In the genomic region with DNA sequence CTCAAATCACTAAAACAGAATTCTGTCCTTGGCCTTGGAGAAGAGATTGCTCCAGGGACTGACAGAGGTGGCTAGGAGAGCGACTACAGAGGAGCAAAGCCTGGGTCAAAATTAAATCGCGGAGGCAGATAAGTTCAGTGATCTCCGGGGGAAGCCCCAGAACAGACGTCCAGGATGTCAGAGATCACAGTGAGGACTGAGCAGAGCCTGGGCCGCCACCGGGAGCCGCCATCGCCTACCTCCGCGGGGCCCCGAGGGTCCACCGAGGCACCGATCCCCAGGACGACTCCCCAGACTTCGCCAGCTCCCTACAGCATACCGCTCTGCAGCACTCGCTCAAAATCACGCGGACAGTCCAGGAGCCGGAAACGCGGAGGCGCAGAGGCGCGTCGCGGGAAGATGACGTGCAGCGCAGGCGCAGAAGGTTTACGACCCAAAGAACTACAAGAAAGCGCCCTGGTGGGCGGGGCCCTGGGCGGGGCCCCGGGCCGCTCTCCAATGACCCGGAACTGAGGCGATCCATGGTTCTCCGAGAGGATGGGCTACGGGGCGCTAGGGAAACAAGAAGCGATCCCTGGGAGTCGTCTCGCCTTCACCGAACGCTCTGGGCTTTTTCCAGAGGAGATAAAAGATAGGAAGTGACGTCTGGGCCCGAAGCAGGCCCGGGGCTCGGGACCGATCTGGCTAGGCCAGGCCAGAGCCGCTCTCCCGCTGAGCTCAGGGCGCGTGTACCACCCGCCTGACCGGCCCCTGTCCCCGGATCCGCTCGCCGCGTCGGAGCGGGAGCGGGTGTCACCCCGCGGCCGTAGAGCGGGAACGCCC, we compare ENCODE assay signal across 8 mouse cellular contexts. TPM values are rescaled to one million over a fixed set of nuclear protein-coding genes. Genes with fewer than 3 reads are reported as not detected.
DNase-seq lines count a peak whose midpoint lies in the region; ATAC-seq and TF ChIP-seq lines count a peak whose summit lies in the region.

A gene (minus strand): TSS at position 406 of the 822 bp plus-strand sequence.
A gene (plus strand): TSS at position 439 of the 822 bp plus-strand sequence.

- H3K4me2 ChIP-seq in heart, embryonic 15.5 days: peak within 1 kb of the TSS; percentile 72
- H3K4me2 ChIP-seq in liver, embryonic 14.5 days (ENCODE audit: low read depth): peak within 1 kb of the TSS; percentile 94
- H3K4me2 ChIP-seq in neural tube, embryonic 11.5 days (ENCODE audit: low read depth): peak within 1 kb of the TSS; percentile 79
- peak within 1 kb of the TSS; percentile 93 for H3K4me2 ChIP-seq in stomach, postnatal 0 days (replicated peaks; ENCODE audit: low read depth)

- peaks cover 26% of the 10 kb centered on the region for H3K4me1 ChIP-seq in forebrain, embryonic 10.5 days
- peaks cover 18% of the 10 kb centered on the region for H3K4me1 ChIP-seq in heart, embryonic 15.5 days (replicated peaks)
- H3K4me1 ChIP-seq in liver, embryonic 14.5 days (replicated peaks; ENCODE audit: control insufficient read depth in 2 of 2, insufficient read depth in 2 of 2, low read length in 1 of 2): peaks cover 10 to 19% of the 10 kb centered on the region in 2 experiments
- H3K4me1 ChIP-seq in neural tube, embryonic 11.5 days (ENCODE audit: control insufficient read depth, insufficient read depth, low read length): peaks cover 16% of the 10 kb centered on the region
- no peaks in the 10 kb centered on the region; the same call in 1 of the 2 replicates for H3K4me1 ChIP-seq in stomach, postnatal 0 days (replicated peaks; ENCODE audit: control insufficient read depth, insufficient read depth)

- peak within 1 kb of the TSS; percentile 89 for H3K9ac ChIP-seq in heart, embryonic 15.5 days
- peak within 1 kb of the TSS; percentile 80 for H3K9ac ChIP-seq in liver, embryonic 14.5 days (replicated peaks)
- peak within 1 kb of the TSS; percentile 90 for H3K9ac ChIP-seq in neural tube, embryonic 11.5 days (ENCODE audit: low read length)
- peak within 1 kb of the TSS; percentile 89 for H3K9ac ChIP-seq in stomach, postnatal 0 days (ENCODE audit: low read length)

- H3K4me3 ChIP-seq in forebrain, embryonic 10.5 days: peak within 1 kb of the TSS; percentile 91
- peak within 1 kb of the TSS; percentile 93 for H3K4me3 ChIP-seq in heart, embryonic 15.5 days
- H3K4me3 ChIP-seq in liver, embryonic 14.5 days (ENCODE audit: insufficient read depth in 1 of 2, low read depth in 2 of 2, low read length in 2 of 2): peak within 1 kb of the TSS; percentile 73 to 90
- peak within 1 kb of the TSS; percentile 76 for H3K4me3 ChIP-seq in neural tube, embryonic 11.5 days (ENCODE audit: low read depth, low read length)
- H3K4me3 ChIP-seq in stomach, postnatal 0 days (ENCODE audit: low read depth, low read length): peak within 1 kb of the TSS; percentile 86

- H3K36me3 ChIP-seq in forebrain, embryonic 10.5 days (replicated peaks): peaks cover 35% of the 10 kb centered on the region
- peaks cover 27% of the 10 kb centered on the region for H3K36me3 ChIP-seq in heart, embryonic 15.5 days
- peaks cover 11% of the 10 kb centered on the region for H3K36me3 ChIP-seq in liver, embryonic 14.5 days (replicated peaks; ENCODE audit: control insufficient read depth, insufficient read depth, low read depth)
- no peaks in the 10 kb centered on the region; the same call in 1 of the 2 replicates for H3K36me3 ChIP-seq in neural tube, embryonic 11.5 days (ENCODE audit: control insufficient read depth, insufficient read depth, low read length)
- H3K36me3 ChIP-seq in stomach, postnatal 0 days (ENCODE audit: control insufficient read depth, insufficient read depth, low read length): peaks cover 6% of the 10 kb centered on the region

- no peak for TF ChIP-seq EP300 in liver, embryonic 14.5 days (IDR thresholded peaks at IDR 0.05; ENCODE audit: low read depth)
- TF ChIP-seq EP300 in stomach, postnatal 0 days (optimal IDR thresholded peaks at IDR 0.05): no peak

- 0 out of 2 replicates have a peak, but pooled peaks have one; percentile 3 for TF ChIP-seq CTCF in liver, embryonic 14.5 days (IDR thresholded peaks at IDR 0.05; ENCODE audit: low read depth)
- 0 out of 2 replicates have a peak, but pooled peaks have one; percentile 4 for TF ChIP-seq CTCF in stomach, postnatal 0 days (IDR thresholded peaks at IDR 0.05; ENCODE audit: low read depth)

- peak; percentile 95 to 96 for DNase-seq in CD8-positive naive resting alpha-beta T cell, adult 2 months (ENCODE audit: low read depth in 2 of 2, low spot score in 2 of 2)
- DNase-seq in c-Kit-positive CD71-negative TER-119-negative erythroid progenitor cells, embryonic 14.5 days (ENCODE audit: low read depth): peak; percentile 97
- DNase-seq in forebrain, embryonic 10.5 days (ENCODE audit: extremely low spot score, low spot score): peak; percentile 99
- peak; percentile 98 to 99 for DNase-seq in kidney, postnatal 25 days
- peak; percentile 95 to 96 (median 95) for DNase-seq in liver, embryonic 14.5 days (ENCODE audit: low read depth in 3 of 3, low spot score in 3 of 3)
- peak; percentile 100 for DNase-seq in neural tube, embryonic 11.5 days (ENCODE audit: low spot score)
- peak; percentile 99 for DNase-seq in stomach, postnatal 0 days (ENCODE audit: low spot score)

- peak within 1 kb of the TSS; percentile 93 for H3K27ac ChIP-seq in forebrain, embryonic 10.5 days
- H3K27ac ChIP-seq in heart, embryonic 15.5 days: peak within 1 kb of the TSS; percentile 96
- peak within 1 kb of the TSS; percentile 67 for H3K27ac ChIP-seq in liver, embryonic 14.5 days
- H3K27ac ChIP-seq in neural tube, embryonic 11.5 days (ENCODE audit: low read depth, low read length): peak within 1 kb of the TSS; percentile 92
- H3K27ac ChIP-seq in stomach, postnatal 0 days (replicated peaks): peak within 1 kb of the TSS; percentile 92

- no peaks in the 10 kb centered on the region for H3K9me3 ChIP-seq in forebrain, embryonic 10.5 days
- no peaks in the 10 kb centered on the region for H3K9me3 ChIP-seq in heart, embryonic 15.5 days (replicated peaks)
- no peaks in the 10 kb centered on the region for H3K9me3 ChIP-seq in liver, embryonic 14.5 days (ENCODE audit: control insufficient read depth, low read length)
- no peaks in the 10 kb centered on the region for H3K9me3 ChIP-seq in neural tube, embryonic 11.5 days (ENCODE audit: control insufficient read depth, low read length)
- H3K9me3 ChIP-seq in stomach, postnatal 0 days (ENCODE audit: control insufficient read depth, low read length): no peaks in the 10 kb centered on the region

- no peaks in the 10 kb centered on the region for H3K27me3 ChIP-seq in forebrain, embryonic 10.5 days (ENCODE audit: poor library complexity, severe bottlenecking)
- no peaks in the 10 kb centered on the region for H3K27me3 ChIP-seq in heart, embryonic 15.5 days
- H3K27me3 ChIP-seq in liver, embryonic 14.5 days (ENCODE audit: control insufficient read depth, insufficient read depth, low read length): no peaks in the 10 kb centered on the region
- no peaks in the 10 kb centered on the region for H3K27me3 ChIP-seq in neural tube, embryonic 11.5 days (ENCODE audit: control insufficient read depth, insufficient read depth, low read length)
- H3K27me3 ChIP-seq in stomach, postnatal 0 days (ENCODE audit: control insufficient read depth, insufficient read depth, low read length): no peaks in the 10 kb centered on the region

- ATAC-seq in heart, embryonic 15.5 days (replicated peaks; ENCODE audit: insufficient number of reproducible peaks, insufficient read depth, low FRiP score, low read depth): peak; percentile 99
- peak; percentile 99 for ATAC-seq in liver, embryonic 14.5 days (ENCODE audit: insufficient read depth)
- peak; percentile 98 for ATAC-seq in neural tube, embryonic 11.5 days (ENCODE audit: insufficient read depth, low FRiP score, low TSS enrichment)
- ATAC-seq in stomach, postnatal 0 days (ENCODE audit: low FRiP score, low TSS enrichment): peak; percentile 99

- WGBS in forebrain, embryonic 10.5 days: under 1% methylated on average over 71 of the region's 71 CpGs
- WGBS in heart, embryonic 15.5 days: under 1% methylated on average over 71 of the region's 71 CpGs
- under 1% methylated on average over 71 of the region's 71 CpGs for WGBS in liver, embryonic 14.5 days (ENCODE audit: insufficient replicate concordance)
- under 1% methylated on average over 70 of the region's 71 CpGs for WGBS in neural tube, embryonic 11.5 days
- under 1% methylated on average over 70 of the region's 71 CpGs for WGBS in stomach, postnatal 0 days

RNA-seq across cellular contexts. Expression of the first gene that starts in this region (rescaled TPM):
- polyA plus RNA-seq in forebrain, embryonic 10.5 days (2016; fragmentation: Nextera tagmentation; extraction: Ambion mirVana): 50.7 and 53.6 TPM in 2 replicates
- 12.5 and 16.0 TPM in 2 replicates for polyA plus RNA-seq in heart, embryonic 15.5 days (2015; fragmentation: Nextera tagmentation; extraction: Ambion mirVana)
- 4.8 and 6.1 TPM in 2 replicates for polyA plus RNA-seq in liver, embryonic 14.5 days (2012; rRNA removed)
- polyA plus RNA-seq in liver, embryonic 14.5 days (2014; fragmentation: Nextera tagmentation; extraction: Ambion mirVana): 11.8 and 13.2 TPM in 2 replicates
- 43.3 and 44.0 TPM in 2 replicates for polyA plus RNA-seq in neural tube, embryonic 11.5 days (2014; fragmentation: Nextera tagmentation; extraction: Ambion mirVana)
- 9.5 and 9.6 TPM in 2 replicates for polyA plus RNA-seq in stomach, postnatal 0 days (2015; fragmentation: Nextera tagmentation; extraction: Ambion mirVana)

RNA-seq across cellular contexts. Expression of the second gene that starts in this region (rescaled TPM):
- polyA plus RNA-seq in forebrain, embryonic 10.5 days (2016; fragmentation: Nextera tagmentation; extraction: Ambion mirVana): 14.7 and 15.7 TPM in 2 replicates
- 15.4 and 17.0 TPM in 2 replicates for polyA plus RNA-seq in heart, embryonic 15.5 days (2015; fragmentation: Nextera tagmentation; extraction: Ambion mirVana)
- 6.7 and 10.0 TPM in 2 replicates for polyA plus RNA-seq in liver, embryonic 14.5 days (2012; rRNA removed)
- 8.0 and 8.7 TPM in 2 replicates for polyA plus RNA-seq in liver, embryonic 14.5 days (2014; fragmentation: Nextera tagmentation; extraction: Ambion mirVana)
- polyA plus RNA-seq in neural tube, embryonic 11.5 days (2014; fragmentation: Nextera tagmentation; extraction: Ambion mirVana): 35.7 and 36.5 TPM in 2 replicates
- polyA plus RNA-seq in stomach, postnatal 0 days (2015; fragmentation: Nextera tagmentation; extraction: Ambion mirVana): 20.5 and 20.6 TPM in 2 replicates

Comparison
In these comparisons a context has a peak if more than half of its experiments do, and no peak if none do; other contexts are left out.
1. Peak in every context shown above with its lines: DNase-seq, ATAC-seq, H3K4me3 ChIP-seq and H3K27ac ChIP-seq.